Mouse (Mus musculus) midbrain, postnatal 0 days (tissue): ENCODE measurements around the gene Zfp629. TPM values are rescaled to one million over a fixed set of nuclear protein-coding genes. Genes with fewer than 3 reads are reported as not detected.
A peak's percentile ranks its signal among the peaks of the same experiment; 100 is the strongest.

Experiments
- ATAC-seq: fragments of 200-750 bp; cut with Nextera tagmentation; 2 replicates; pipeline ENCODE4 v1.8.0; 2017; ENCODE audit warnings: moderate number of reproducible peaks, mild to moderate bottlenecking, moderate TSS enrichment, moderate library complexity; ENCODE audit not compliant: low FRiP score
- DNase-seq: peaks from one replicate; pipeline ENCODE4 v3.0.0-alpha.2; 2015; ENCODE audit warnings: low spot score
- H3K27ac ChIP-seq: fragments of 300-500 bp; sonication (generic); 2 replicates; pipeline ENCODE4 v1.5.1; 2014; ENCODE audit warnings: low read depth, mild to moderate bottlenecking, low read length, mixed read lengths
- H3K27me3 ChIP-seq: fragments of 300-500 bp; sonication (generic); 2 replicates; pipeline ENCODE4 v1.6.1; 2014; ENCODE audit warnings: low read length, control low read depth, mixed read lengths; ENCODE audit not compliant: insufficient read depth
- H3K36me3 ChIP-seq: fragments of 300-500 bp; sonication (generic); 2 replicates; pipeline ENCODE4 v1.6.1; 2014; ENCODE audit warnings: low read length, control low read depth, mixed read lengths; ENCODE audit not compliant: insufficient read depth
- H3K4me1 ChIP-seq: fragments of 300-500 bp; sonication (generic); 2 replicates; pipeline ENCODE4 v1.6.1; 2014; ENCODE audit warnings: mild to moderate bottlenecking, control low read depth, antibody characterized with exemption, low read length, mixed read lengths; ENCODE audit not compliant: insufficient read depth
- H3K4me2 ChIP-seq: fragments of 300-500 bp; sonication (generic); 2 replicates; pipeline ENCODE4 v1.6.1; 2014; ENCODE audit warnings: low read depth, mild to moderate bottlenecking, low read length, mixed read lengths; ENCODE audit not compliant: poor library complexity, severe bottlenecking
- H3K4me3 ChIP-seq: fragments of 300-500 bp; sonication (generic); 2 replicates; pipeline ENCODE4 v1.5.1; 2014; ENCODE audit warnings: low read depth, mild to moderate bottlenecking, low read length, moderate library complexity
- H3K9ac ChIP-seq: fragments of 300-500 bp; sonication (generic); replicated peaks from 2 replicates; pipeline ENCODE4 v1.6.1; 2014; ENCODE audit warnings: mild to moderate bottlenecking, low read length, moderate library complexity, mixed read lengths; ENCODE audit not compliant: poor library complexity, severe bottlenecking
- H3K9me3 ChIP-seq: fragments of 300-500 bp; sonication (generic); 2 replicates; pipeline ENCODE4 v1.6.1; 2016; ENCODE audit warnings: low read length, control low read depth
- CTCF ChIP-seq: IDR thresholded peaks from 2 replicates; pipeline ENCODE4 v1.5.1; 2016; ENCODE audit warnings: antibody characterized with exemption, mild to moderate bottlenecking
- WGBS: fragments of 180-500 bp; shearing (Covaris S2); extraction: QIAGEN DNeasy Blood & Tissue Kit; methylation state at CpG from one replicate; pipeline ENCODE4 v1.1.7; 2014; 5-methylcytosine and 5-hydroxymethylcytosine counted together
- polyA plus RNA-seq: library from polyadenylated mRNA; unstranded; fragments of >200 nt; fragmentation: Nextera tagmentation; extraction: Ambion mirVana; gene quantifications from 2 replicates; pipeline ENCODE4 v1.2.1, GENCODE M21; 2015
- total RNA-seq: library from RNA; depleted of rRNA; stranded (reverse); fragments of >200 nt; gene quantifications from 2 replicates; pipeline ENCODE4 v1.2.3, GENCODE M21; 2014; rRNA removed

Zfp629 gene
- total RNA-seq: 36.1 and 42.6 TPM in 2 replicates
- 15.1 and 15.5 TPM in 2 replicates for polyA plus RNA-seq

GRCm38 (mm10) chr7:127614891-127615843, at the start of gene Zfp629:
Gene Zfp629, minus strand, starts transcription at chr7:127615797.
- H3K9ac ChIP-seq: peak within 1 kb of the TSS; percentile 94
- H3K36me3 ChIP-seq: peaks cover 24% of the 10 kb centered on the region
- no peaks in the 10 kb centered on the region for H3K27me3 ChIP-seq
- H3K4me1 ChIP-seq: peaks cover 6% of the 10 kb centered on the region; the same call in 1 of the 2 replicates
- DNase-seq: peak; percentile 94
- peak within 1 kb of the TSS; percentile 93 for H3K4me2 ChIP-seq
- no peaks in the 10 kb centered on the region for H3K9me3 ChIP-seq
- no peak for TF ChIP-seq CTCF
- ATAC-seq: peak; percentile 93
- H3K4me3 ChIP-seq: peak within 1 kb of the TSS; percentile 100
- under 1% methylated on average over 38 of the region's 50 CpGs for WGBS
- H3K27ac ChIP-seq: peak within 1 kb of the TSS; percentile 96

- 82% methylated on average over 6 of the region's 6 CpGs for WGBS
- no peak overlapping the region for H3K4me3 ChIP-seq
- no peak overlapping the region for H3K9ac ChIP-seq
- DNase-seq: no peak
- no peaks in the 10 kb centered on the region for H3K27me3 ChIP-seq
- H3K27ac ChIP-seq: no peak overlapping the region
- H3K9me3 ChIP-seq: no peaks in the 10 kb centered on the region
- no peak for ATAC-seq
- TF ChIP-seq CTCF: no peak
- no peaks in the 10 kb centered on the region for H3K4me1 ChIP-seq
- no peak overlapping the region for H3K4me2 ChIP-seq
- H3K36me3 ChIP-seq: peaks cover 45% of the 10 kb centered on the region
Observed at GRCm38 (mm10) chr7:127662926-127663325, 47.3 kb upstream of the Zfp629 start.

- Histone ChIP-seq H3K27me3 (no peaks in the 10 kb centered on the region), H3K9me3 (no peaks in the 10 kb centered on the region), H3K4me3 (no peak overlapping the region), H3K4me1 (no peaks in the 10 kb centered on the region), H3K4me2 (no peak overlapping the region), H3K36me3 (peaks cover 42% of the 10 kb centered on the region), H3K27ac (no peak overlapping the region), H3K9ac (no peak overlapping the region)
- no peak for ATAC-seq
- no peak for DNase-seq
- 84% methylated on average over 6 of the region's 6 CpGs for WGBS
- no peak for TF ChIP-seq CTCF
Observed at GRCm38 (mm10) chr7:127661833-127662232, 46.2 kb upstream of the Zfp629 start.

GRCm38 (mm10) chr7:127660882-127661281, 45.3 kb upstream of the Zfp629 start:
- H3K36me3 ChIP-seq: peaks cover 33% of the 10 kb centered on the region
- DNase-seq (no peak), ATAC-seq (no peak)
- no peak overlapping the region for H3K4me2 ChIP-seq
- H3K9me3 ChIP-seq: no peaks in the 10 kb centered on the region
- no peaks in the 10 kb centered on the region for H3K27me3 ChIP-seq
- peak; percentile 38 for TF ChIP-seq CTCF
- no peak overlapping the region for H3K9ac ChIP-seq
- WGBS: 91% methylated on average over 3 of the region's 3 CpGs
- H3K4me1 ChIP-seq: no peaks in the 10 kb centered on the region
- H3K27ac ChIP-seq: no peak overlapping the region
- no peak overlapping the region for H3K4me3 ChIP-seq

GRCm38 (mm10) chr7:127656946-127657345, 41.3 kb upstream of the Zfp629 start:
- Histone ChIP-seq H3K9me3 (no peaks in the 10 kb centered on the region), H3K4me1 (no peaks in the 10 kb centered on the region), H3K4me2 (no peak overlapping the region), H3K36me3 (peaks cover 7% of the 10 kb centered on the region), H3K27me3 (no peaks in the 10 kb centered on the region), H3K4me3 (no peak overlapping the region), H3K27ac (no peak overlapping the region), H3K9ac (no peak overlapping the region)
- DNase-seq (peak; percentile 58), ATAC-seq (no peak)
- 38% methylated on average over 4 of the region's 4 CpGs for WGBS
- TF ChIP-seq CTCF: peak; percentile 79

GRCm38 (mm10) chr7:127654318-127654717, 38.7 kb upstream of the Zfp629 start:
- Histone ChIP-seq H3K4me2 (no peak overlapping the region), H3K27ac (no peak overlapping the region), H3K9ac (no peak overlapping the region), H3K27me3 (no peaks in the 10 kb centered on the region), H3K4me1 (no peaks in the 10 kb centered on the region), H3K36me3 (no peaks in the 10 kb centered on the region), H3K4me3 (no peak overlapping the region), H3K9me3 (no peaks in the 10 kb centered on the region)
- 79% methylated on average over 10 of the region's 10 CpGs for WGBS
- no peak for TF ChIP-seq CTCF
- ATAC-seq (no peak), DNase-seq (no peak)
